Mouse (Mus musculus): Measurements from ENCODE around the gene Lrig1. TPM values are rescaled to one million over a fixed set of nuclear protein-coding genes. Genes with fewer than 3 reads are reported as not detected.

Gene Lrig1
- total RNA-seq (2014; rRNA removed) (36.9 and 53.3 TPM in 2 replicates), polyA plus RNA-seq (2015; fragmentation: Nextera tagmentation; extraction: Ambion mirVana) (9.0 and 10.7 TPM in 2 replicates)

DNA sequence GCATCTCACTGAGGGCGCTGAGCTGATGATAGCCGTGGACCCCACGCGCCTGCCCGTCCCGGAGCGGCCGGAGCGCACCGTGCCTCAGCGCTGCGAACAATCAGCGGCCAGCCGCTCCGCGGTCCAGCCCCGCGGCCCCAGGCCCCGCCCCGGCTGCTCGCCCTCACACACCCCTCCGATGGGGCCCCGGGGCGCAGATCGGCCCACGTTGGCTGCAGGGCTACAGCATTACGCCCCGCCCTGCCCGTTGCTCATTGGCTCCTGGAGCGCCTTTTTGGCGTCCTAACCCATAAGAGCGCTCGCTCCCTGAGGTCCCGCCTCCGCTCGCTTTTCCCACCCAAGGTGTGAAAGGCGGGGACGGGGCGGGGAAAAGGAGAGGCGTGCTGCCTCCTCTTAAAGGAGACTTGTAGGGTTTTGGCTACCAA lies at the start of gene Lrig1:
Lrig1 (minus strand) TSS at position 92 of the 425 bp plus-strand sequence.
- H3K9ac ChIP-seq = peak within 1 kb of the TSS; percentile 64
- H3K4me2 ChIP-seq (ENCODE audit: low read depth) = peak within 1 kb of the TSS; percentile 88
- H3K27me3 ChIP-seq (ENCODE audit: insufficient read depth, low read length) = no peaks in the 10 kb centered on the region
- peak within 1 kb of the TSS; percentile 81 for H3K4me3 ChIP-seq (ENCODE audit: low read depth, low read length)
- peak; percentile 99 for ATAC-seq
- 5% methylated on average over 40 of the region's 40 CpGs for WGBS
- H3K9me3 ChIP-seq (ENCODE audit: low read length) = no peaks in the 10 kb centered on the region
- no peaks in the 10 kb centered on the region for H3K36me3 ChIP-seq (ENCODE audit: insufficient read depth)
- peaks cover 8% of the 10 kb centered on the region; the same call in 1 of the 2 replicates for H3K4me1 ChIP-seq (ENCODE audit: insufficient read depth)
- H3K27ac ChIP-seq (ENCODE audit: low read depth, low read length) = peak within 1 kb of the TSS; percentile 79
- DNase-seq = peak; percentile 98
- no peak for TF ChIP-seq CTCF (IDR thresholded peaks at IDR 0.05; ENCODE audit: low read depth)

DNA sequence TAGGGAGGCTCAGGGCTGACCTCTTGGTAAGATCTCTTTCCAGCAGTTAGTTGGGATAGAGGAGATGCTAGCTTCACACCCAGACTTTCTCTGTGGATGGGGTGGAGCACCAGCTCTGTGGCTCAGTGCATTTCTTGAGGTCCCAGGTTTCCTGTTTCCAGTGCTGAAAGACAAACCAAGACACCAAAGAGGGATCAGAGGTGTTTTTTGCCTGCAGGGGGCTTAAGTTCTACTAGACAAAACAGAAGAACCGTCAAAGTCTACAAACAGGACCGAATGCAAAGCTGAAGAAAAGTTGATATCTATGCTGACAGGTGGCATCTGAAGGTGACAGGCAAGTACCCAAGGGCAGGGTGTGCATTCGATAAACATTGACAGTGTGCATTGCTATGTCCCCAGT lies 49.7 kb upstream of the Lrig1 start:
- no peaks in the 10 kb centered on the region for H3K27me3 ChIP-seq (ENCODE audit: insufficient read depth, low read length)
- no peaks in the 10 kb centered on the region for H3K9me3 ChIP-seq (ENCODE audit: low read length)
- H3K4me2 ChIP-seq (ENCODE audit: low read depth) = no peak overlapping the region
- TF ChIP-seq CTCF (IDR thresholded peaks at IDR 0.05; ENCODE audit: low read depth) = no peak
- no peak overlapping the region for H3K27ac ChIP-seq (ENCODE audit: low read depth, low read length)
- no peak overlapping the region for H3K9ac ChIP-seq
- no peak for ATAC-seq
- no peaks in the 10 kb centered on the region for H3K4me1 ChIP-seq (ENCODE audit: insufficient read depth)
- WGBS = 76% methylated on average over 3 of the region's 3 CpGs
- H3K36me3 ChIP-seq (ENCODE audit: insufficient read depth) = no peaks in the 10 kb centered on the region
- no peak for DNase-seq
- no peak overlapping the region for H3K4me3 ChIP-seq (ENCODE audit: low read depth, low read length)

DNA sequence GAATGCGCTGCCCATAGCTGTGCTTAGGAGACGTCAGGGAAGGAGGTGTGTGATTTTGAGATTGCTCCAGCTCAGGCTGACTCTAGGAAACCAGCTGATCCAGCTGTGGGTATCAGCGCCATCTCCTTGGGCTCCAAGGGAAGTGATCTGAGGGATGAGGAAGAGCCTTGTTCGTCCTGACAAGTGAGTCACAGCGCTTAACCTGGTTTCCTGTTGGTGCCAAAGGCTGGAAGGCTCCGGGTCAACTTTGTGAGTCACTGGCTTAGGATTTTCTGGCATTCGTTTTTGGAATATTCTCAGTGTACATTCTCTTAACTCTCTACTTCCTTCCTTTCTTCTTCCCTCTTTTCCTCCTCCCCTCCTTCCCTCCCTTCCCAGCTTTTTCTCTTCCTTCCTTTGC lies 48.4 kb upstream of the Lrig1 start:
- Histone ChIP-seq H3K4me1 (ENCODE audit: insufficient read depth) (no peaks in the 10 kb centered on the region), H3K9ac (no peak overlapping the region), H3K9me3 (ENCODE audit: low read length) (no peaks in the 10 kb centered on the region), H3K27me3 (ENCODE audit: insufficient read depth, low read length) (no peaks in the 10 kb centered on the region), H3K4me2 (ENCODE audit: low read depth) (no peak overlapping the region), H3K27ac (ENCODE audit: low read depth, low read length) (no peak overlapping the region), H3K4me3 (ENCODE audit: low read depth, low read length) (no peak overlapping the region), H3K36me3 (ENCODE audit: insufficient read depth) (no peaks in the 10 kb centered on the region)
- no peak for TF ChIP-seq CTCF (IDR thresholded peaks at IDR 0.05; ENCODE audit: low read depth)
- ATAC-seq (no peak), DNase-seq (no peak)
- WGBS = 70% methylated on average over 7 of the region's 7 CpGs

DNA sequence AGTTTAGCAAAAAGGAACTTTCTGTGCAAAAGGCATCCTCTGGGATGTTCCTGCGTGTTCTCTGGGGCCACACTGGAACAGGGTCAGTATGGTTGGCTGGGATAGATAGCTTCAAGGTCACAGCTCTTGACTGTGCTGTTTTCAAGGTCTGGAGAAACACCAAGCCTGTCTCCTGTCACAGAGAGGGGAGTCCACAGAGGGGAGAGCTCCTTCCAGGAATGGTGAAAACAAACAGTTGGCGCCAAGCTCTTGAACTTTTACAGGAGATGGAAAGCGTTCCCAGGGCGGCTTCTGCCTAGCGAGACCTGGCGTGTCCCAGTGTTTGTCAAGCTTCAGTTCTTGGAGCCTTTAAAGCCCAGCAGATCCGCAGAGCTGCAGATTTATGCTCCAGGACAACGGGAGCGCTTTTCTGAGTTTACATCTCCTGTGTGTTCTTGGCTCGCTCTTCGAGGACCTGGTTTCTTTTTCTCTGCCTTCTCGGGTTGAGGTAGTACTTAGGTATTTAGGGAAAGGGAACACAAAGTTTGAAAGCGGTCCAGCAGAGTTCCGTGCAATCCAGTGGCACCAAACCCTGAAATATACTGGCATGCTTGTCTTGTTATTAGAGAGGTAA lies 40.3 kb upstream of the Lrig1 start:
- no peak overlapping the region for H3K4me3 ChIP-seq (ENCODE audit: low read depth, low read length)
- H3K9ac ChIP-seq = no peak overlapping the region
- no peaks in the 10 kb centered on the region for H3K27me3 ChIP-seq (ENCODE audit: insufficient read depth, low read length)
- no peak overlapping the region for H3K4me2 ChIP-seq (ENCODE audit: low read depth)
- H3K9me3 ChIP-seq (ENCODE audit: low read length) = no peaks in the 10 kb centered on the region
- 89% methylated on average over 14 of the region's 14 CpGs for WGBS
- H3K4me1 ChIP-seq (ENCODE audit: insufficient read depth) = no peaks in the 10 kb centered on the region
- no peak overlapping the region for H3K27ac ChIP-seq (ENCODE audit: low read depth, low read length)
- H3K36me3 ChIP-seq (ENCODE audit: insufficient read depth) = no peaks in the 10 kb centered on the region
- DNase-seq (no peak), ATAC-seq (no peak)
- no peak for TF ChIP-seq CTCF (IDR thresholded peaks at IDR 0.05; ENCODE audit: low read depth)

DNA sequence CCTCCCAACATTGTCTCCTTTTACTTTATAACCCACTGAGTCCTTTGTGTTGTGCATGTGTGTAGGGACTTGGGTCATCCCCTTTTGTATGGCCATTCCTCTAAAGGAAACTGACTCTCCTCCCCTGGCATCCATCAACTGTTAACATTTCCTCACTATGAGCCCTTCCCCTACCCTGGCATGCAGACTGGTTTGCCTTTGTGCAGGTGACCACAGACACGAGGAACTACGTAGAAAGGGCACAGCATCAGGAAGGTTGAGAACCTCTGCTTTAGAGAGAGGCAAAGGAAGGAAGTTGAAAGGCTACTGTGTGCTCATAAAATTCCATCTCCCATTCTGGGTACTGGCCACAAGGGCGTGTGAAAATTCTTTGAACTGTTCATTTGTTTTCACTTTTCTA lies 38.7 kb upstream of the Lrig1 start:
- no peak overlapping the region for H3K4me3 ChIP-seq (ENCODE audit: low read depth, low read length)
- DNase-seq = no peak
- H3K4me2 ChIP-seq (ENCODE audit: low read depth) = no peak overlapping the region
- no peak for TF ChIP-seq CTCF (IDR thresholded peaks at IDR 0.05; ENCODE audit: low read depth)
- H3K9me3 ChIP-seq (ENCODE audit: low read length) = no peaks in the 10 kb centered on the region
- no peak overlapping the region for H3K9ac ChIP-seq
- no peak for ATAC-seq
- no peaks in the 10 kb centered on the region for H3K4me1 ChIP-seq (ENCODE audit: insufficient read depth)
- WGBS = 78% methylated on average over 3 of the region's 3 CpGs
- H3K27ac ChIP-seq (ENCODE audit: low read depth, low read length) = no peak overlapping the region
- no peaks in the 10 kb centered on the region for H3K36me3 ChIP-seq (ENCODE audit: insufficient read depth)
- H3K27me3 ChIP-seq (ENCODE audit: insufficient read depth, low read length) = no peaks in the 10 kb centered on the region

DNA sequence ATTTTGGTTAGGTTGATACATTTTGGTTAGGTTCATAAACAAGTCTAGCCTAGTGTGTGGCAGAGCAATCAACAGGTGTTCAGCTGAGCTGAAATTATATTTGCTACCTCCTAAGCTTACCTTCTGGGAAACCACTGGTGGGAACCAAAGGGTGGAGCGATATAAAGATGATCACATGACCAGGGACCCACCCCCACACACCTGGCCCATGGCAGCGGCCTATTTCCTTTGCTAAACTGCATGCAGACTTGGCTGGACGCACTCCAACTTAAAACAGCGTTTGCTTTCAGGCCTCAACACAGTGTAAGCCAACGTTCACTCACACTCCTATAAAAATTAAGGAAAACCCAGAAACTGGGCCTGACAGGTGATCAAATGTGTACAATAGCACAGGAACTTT lies 33.9 kb upstream of the Lrig1 start:
- Histone ChIP-seq H3K27ac (ENCODE audit: low read depth, low read length) (no peak overlapping the region), H3K9me3 (ENCODE audit: low read length) (no peaks in the 10 kb centered on the region), H3K4me3 (ENCODE audit: low read depth, low read length) (no peak overlapping the region), H3K36me3 (ENCODE audit: insufficient read depth) (no peaks in the 10 kb centered on the region), H3K4me1 (ENCODE audit: insufficient read depth) (no peaks in the 10 kb centered on the region), H3K27me3 (ENCODE audit: insufficient read depth, low read length) (no peaks in the 10 kb centered on the region), H3K4me2 (ENCODE audit: low read depth) (no peak overlapping the region), H3K9ac (no peak overlapping the region)
- no peak for ATAC-seq
- WGBS = 69% methylated on average over 5 of the region's 5 CpGs
- TF ChIP-seq CTCF (IDR thresholded peaks at IDR 0.05; ENCODE audit: low read depth) = no peak
- DNase-seq = no peak

DNA sequence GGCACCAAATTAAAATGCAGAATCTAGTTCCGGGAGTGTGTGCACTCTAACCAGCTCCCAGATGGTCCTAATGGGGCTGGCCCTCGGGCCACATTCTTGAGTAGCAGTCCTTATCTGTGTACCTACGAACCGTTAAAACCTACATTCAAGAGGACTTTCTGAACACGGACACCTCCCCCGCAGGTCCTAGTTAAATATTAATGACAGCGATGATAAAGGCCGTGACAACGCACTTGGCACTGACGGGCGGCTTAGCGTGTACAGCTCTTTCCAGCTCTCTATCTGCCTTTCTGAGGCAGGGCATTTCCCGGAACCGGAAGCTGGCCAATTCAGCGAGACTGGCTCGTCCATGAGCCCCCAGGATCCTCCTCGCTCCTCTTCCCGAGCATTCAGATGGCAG lies 29.9 kb upstream of the Lrig1 start:
- Histone ChIP-seq H3K4me3 (ENCODE audit: low read depth, low read length) (no peak overlapping the region), H3K4me1 (ENCODE audit: insufficient read depth) (no peaks in the 10 kb centered on the region), H3K9ac (no peak overlapping the region), H3K27ac (ENCODE audit: low read depth, low read length) (no peak overlapping the region), H3K9me3 (ENCODE audit: low read length) (no peaks in the 10 kb centered on the region), H3K36me3 (ENCODE audit: insufficient read depth) (no peaks in the 10 kb centered on the region), H3K27me3 (ENCODE audit: insufficient read depth, low read length) (no peaks in the 10 kb centered on the region), H3K4me2 (ENCODE audit: low read depth) (no peak overlapping the region)
- 64% methylated on average over 18 of the region's 18 CpGs for WGBS
- DNase-seq = no peak
- no peak for ATAC-seq
- no peak for TF ChIP-seq CTCF (IDR thresholded peaks at IDR 0.05; ENCODE audit: low read depth)

Measured in forebrain, postnatal 0 days (tissue).